Mouse (Mus musculus): ENCODE data around the gene Capn11. TPM values are rescaled to one million over a fixed set of nuclear protein-coding genes. Genes with fewer than 3 reads are reported as not detected.

The Capn11 gene
- total and polyA plus RNA-seq, 2 experiments from 2014 or later = 0.76 TPM; not detected in 1

- Histone ChIP-seq H3K9ac (replicated peaks; ENCODE audit: low read depth, low read length) (no peak overlapping the region), H3K36me3 (replicated peaks; ENCODE audit: control insufficient read depth, insufficient read depth, low read length) (no peaks in the 10 kb centered on the region), H3K9me3 (replicated peaks; ENCODE audit: control insufficient read depth, low read length) (no peaks in the 10 kb centered on the region), H3K27ac (ENCODE audit: low read depth) (no peak overlapping the region), H3K4me2 (ENCODE audit: low read depth, low read length) (no peak overlapping the region), H3K4me1 (ENCODE audit: control insufficient read depth, insufficient read depth) (peaks cover 15% of the 10 kb centered on the region; the same call in 1 of the 2 replicates), H3K27me3 (ENCODE audit: control insufficient read depth, insufficient read depth, low read length) (no peaks in the 10 kb centered on the region), H3K4me3 (ENCODE audit: low read depth, low read length) (no peak overlapping the region)
- TF ChIP-seq CTCF (IDR thresholded peaks at IDR 0.05; ENCODE audit: low read depth) (no peak), EP300 (IDR thresholded peaks at IDR 0.05; ENCODE audit: low read depth) (no peak)
- 74% methylated on average over 8 of the region's 8 CpGs for WGBS
- ATAC-seq (ENCODE audit: insufficient read depth, low read depth) = no peak
- no peak for DNase-seq (ENCODE audit: low spot score)
These were observed 58.9 kb downstream of the Capn11 start for GRCm38 (mm10) chr17:45600267-45600666.

- Histone ChIP-seq H3K27ac (ENCODE audit: low read depth) (no peak within 1 kb of the TSS), H3K9me3 (replicated peaks; ENCODE audit: control insufficient read depth, low read length) (no peaks in the 10 kb centered on the region), H3K4me1 (ENCODE audit: control insufficient read depth, insufficient read depth) (peaks cover 21% of the 10 kb centered on the region), H3K4me3 (ENCODE audit: low read depth, low read length) (peak within 1 kb of the TSS; percentile 33), H3K4me2 (ENCODE audit: low read depth, low read length) (peak within 1 kb of the TSS; percentile 71), H3K36me3 (replicated peaks; ENCODE audit: control insufficient read depth, insufficient read depth, low read length) (no peaks in the 10 kb centered on the region), H3K9ac (replicated peaks; ENCODE audit: low read depth, low read length) (peak within 1 kb of the TSS; percentile 34), H3K27me3 (ENCODE audit: control insufficient read depth, insufficient read depth, low read length) (no peaks in the 10 kb centered on the region)
- no peak for DNase-seq (ENCODE audit: low spot score)
- TF ChIP-seq CTCF (IDR thresholded peaks at IDR 0.05; ENCODE audit: low read depth) (no peak), EP300 (IDR thresholded peaks at IDR 0.05; ENCODE audit: low read depth) (no peak)
- peak; percentile 40 for ATAC-seq (ENCODE audit: insufficient read depth, low read depth)
- 22% methylated on average over 32 of the region's 32 CpGs for WGBS
These were observed 59.5 kb downstream of the Capn11 start, which contains the start of gene Slc29a1 for GRCm38 (mm10) chr17:45599446-45600242. Gene Slc29a1 (minus strand): TSS chr17:45599606.

GRCm38 (mm10) chr17:45598891-45599290 is 60.2 kb downstream of the Capn11 start:
- Histone ChIP-seq H3K27me3 (ENCODE audit: control insufficient read depth, insufficient read depth, low read length) (no peaks in the 10 kb centered on the region), H3K27ac (ENCODE audit: low read depth) (no peak overlapping the region), H3K9me3 (replicated peaks; ENCODE audit: control insufficient read depth, low read length) (no peaks in the 10 kb centered on the region), H3K9ac (replicated peaks; ENCODE audit: low read depth, low read length) (0 out of 2 replicates have a peak overlapping the region, but pooled peaks have one; percentile 34), H3K36me3 (replicated peaks; ENCODE audit: control insufficient read depth, insufficient read depth, low read length) (no peaks in the 10 kb centered on the region), H3K4me1 (ENCODE audit: control insufficient read depth, insufficient read depth) (peaks cover 28% of the 10 kb centered on the region), H3K4me3 (ENCODE audit: low read depth, low read length) (peak overlapping the region; percentile 33), H3K4me2 (ENCODE audit: low read depth, low read length) (peak overlapping the region; percentile 71)
- no peak for TF ChIP-seq CTCF (IDR thresholded peaks at IDR 0.05; ENCODE audit: low read depth)
- TF ChIP-seq EP300 (IDR thresholded peaks at IDR 0.05; ENCODE audit: low read depth) = no peak
- DNase-seq (ENCODE audit: low spot score) = no peak
- 45% methylated on average over 3 of the region's 3 CpGs for WGBS
- no peak for ATAC-seq (ENCODE audit: insufficient read depth, low read depth)

- no peak overlapping the region for H3K9ac ChIP-seq (replicated peaks; ENCODE audit: low read depth, low read length)
- H3K9me3 ChIP-seq (replicated peaks; ENCODE audit: control insufficient read depth, low read length) = no peaks in the 10 kb centered on the region
- H3K4me3 ChIP-seq (ENCODE audit: low read depth, low read length) = no peak overlapping the region
- no peak for ATAC-seq (ENCODE audit: insufficient read depth, low read depth)
- H3K27ac ChIP-seq (ENCODE audit: low read depth) = no peak overlapping the region
- H3K36me3 ChIP-seq (replicated peaks; ENCODE audit: control insufficient read depth, insufficient read depth, low read length) = no peaks in the 10 kb centered on the region
- H3K4me1 ChIP-seq (ENCODE audit: control insufficient read depth, insufficient read depth) = peaks cover 33% of the 10 kb centered on the region
- TF ChIP-seq EP300 (IDR thresholded peaks at IDR 0.05; ENCODE audit: low read depth) = no peak
- TF ChIP-seq CTCF (IDR thresholded peaks at IDR 0.05; ENCODE audit: low read depth) = no peak
- whole genome bisulfite sequencing = 95% methylated on average over 2 of the region's 2 CpGs
- no peak overlapping the region for H3K4me2 ChIP-seq (ENCODE audit: low read depth, low read length)
- DNase-seq (ENCODE audit: low spot score) = no peak
- H3K27me3 ChIP-seq (ENCODE audit: control insufficient read depth, insufficient read depth, low read length) = no peaks in the 10 kb centered on the region
These were observed 60.7 kb downstream of the Capn11 start for GRCm38 (mm10) chr17:45598376-45598775.

- H3K27ac ChIP-seq (ENCODE audit: low read depth) = no peak overlapping the region
- DNase-seq (ENCODE audit: low spot score) = no peak
- peaks cover 39% of the 10 kb centered on the region for H3K4me1 ChIP-seq (ENCODE audit: control insufficient read depth, insufficient read depth)
- WGBS = 45% methylated on average over 3 of the region's 3 CpGs
- no peak overlapping the region for H3K4me2 ChIP-seq (ENCODE audit: low read depth, low read length)
- H3K36me3 ChIP-seq (replicated peaks; ENCODE audit: control insufficient read depth, insufficient read depth, low read length) = no peaks in the 10 kb centered on the region
- H3K9me3 ChIP-seq (replicated peaks; ENCODE audit: control insufficient read depth, low read length) = no peaks in the 10 kb centered on the region
- no peaks in the 10 kb centered on the region for H3K27me3 ChIP-seq (ENCODE audit: control insufficient read depth, insufficient read depth, low read length)
- TF ChIP-seq EP300 (IDR thresholded peaks at IDR 0.05; ENCODE audit: low read depth) (no peak), CTCF (IDR thresholded peaks at IDR 0.05; ENCODE audit: low read depth) (no peak)
- ATAC-seq (ENCODE audit: insufficient read depth, low read depth) = no peak
- H3K4me3 ChIP-seq (ENCODE audit: low read depth, low read length) = no peak overlapping the region
- H3K9ac ChIP-seq (replicated peaks; ENCODE audit: low read depth, low read length) = no peak overlapping the region
These were observed 61.3 kb downstream of the Capn11 start for GRCm38 (mm10) chr17:45597787-45598186.
